Mouse (Mus musculus) hindbrain, embryonic 14.5 days (tissue): ENCODE results near the gene Pigl. TPM values are rescaled to one million over a fixed set of nuclear protein-coding genes. Genes with fewer than 3 reads are reported as not detected.
"Not testable (repeated sequence)": the region's sequence is repeated elsewhere in the genome, so short reads cannot be mapped to it uniquely, and the experiment has no call there.

Experiments
- ATAC-seq: fragments of 200-750 bp; cut with Nextera tagmentation; 2 replicates; pipeline ENCODE4 v1.8.0; 2017; ENCODE audit warnings: moderate number of reproducible peaks, mild to moderate bottlenecking, moderate TSS enrichment, moderate library complexity; ENCODE audit not compliant: low FRiP score
- DNase-seq: peaks from one replicate; pipeline ENCODE4 v3.0.0-alpha.2; 2015; ENCODE audit warnings: low spot score
- H3K27ac ChIP-seq: fragments of 300-500 bp; sonication (generic); 2 replicates; pipeline ENCODE4 v1.5.1; 2014; ENCODE audit warnings: mild to moderate bottlenecking, moderate library complexity
- H3K27me3 ChIP-seq: fragments of 300-500 bp; sonication (generic); 2 replicates; pipeline ENCODE4 v1.6.1; 2014; ENCODE audit warnings: mild to moderate bottlenecking, low read length, mixed read lengths; ENCODE audit not compliant: control insufficient read depth, insufficient read depth
- H3K36me3 ChIP-seq: fragments of 300-500 bp; sonication (generic); replicated peaks from 2 replicates; pipeline ENCODE4 v1.6.1; 2014; ENCODE audit not compliant: control insufficient read depth, insufficient read depth
- H3K4me1 ChIP-seq: fragments of 300-500 bp; sonication (generic); replicated peaks from 2 replicates; pipeline ENCODE4 v1.6.1; 2014; ENCODE audit warnings: antibody characterized with exemption, low read length, mixed read lengths; ENCODE audit not compliant: control insufficient read depth, insufficient read depth
- H3K4me2 ChIP-seq: fragments of 300-500 bp; sonication (generic); replicated peaks from 2 replicates; pipeline ENCODE4 v1.6.1; 2014; ENCODE audit warnings: mild to moderate bottlenecking, moderate library complexity
- H3K4me3 ChIP-seq: fragments of 300-500 bp; sonication (generic); replicated peaks from 2 replicates; pipeline ENCODE4 v1.5.1; 2014; ENCODE audit warnings: mild to moderate bottlenecking, low read length
- H3K9ac ChIP-seq: fragments of 300-500 bp; sonication (generic); 2 replicates; pipeline ENCODE4 v1.6.1; 2014
- H3K9me3 ChIP-seq: fragments of 300-500 bp; sonication (generic); 2 replicates; pipeline ENCODE4 v1.6.1; 2016; ENCODE audit warnings: low read length; ENCODE audit not compliant: control insufficient read depth
- WGBS: fragments of 180-500 bp; shearing (Covaris S2); extraction: QIAGEN DNeasy Blood & Tissue Kit; methylation state at CpG from one replicate; pipeline ENCODE4 v1.1.7; 2014; 5-methylcytosine and 5-hydroxymethylcytosine counted together
- polyA plus RNA-seq: library from polyadenylated mRNA; unstranded; fragments of >200 nt; fragmentation: Nextera tagmentation; extraction: Ambion mirVana; gene quantifications from 2 replicates; pipeline ENCODE4 v1.2.1, GENCODE M21; 2014

Pigl gene
- polyA plus RNA-seq, 1 experiment from 2014 or later: 10.4 TPM

DNA sequence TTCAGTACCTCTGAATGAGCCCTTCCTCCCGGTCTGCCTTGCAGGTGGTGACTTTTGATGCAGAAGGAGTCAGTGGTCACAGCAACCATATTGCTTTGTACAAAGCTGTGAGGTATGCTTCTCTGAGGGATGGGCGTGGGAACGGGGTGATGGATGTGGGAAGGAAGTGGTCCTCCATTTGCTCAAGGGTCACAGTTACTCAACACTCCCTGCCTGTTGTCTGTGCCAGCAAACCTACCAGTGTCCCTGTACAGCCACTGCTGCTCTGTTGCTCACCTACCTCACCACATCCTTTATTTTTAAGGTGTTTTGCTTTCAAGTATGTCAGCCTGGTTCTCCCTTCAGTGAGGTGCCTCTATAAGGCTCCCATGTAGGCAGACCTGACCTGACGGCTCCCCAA, 49.4 kb downstream of the Pigl start:
- Histone ChIP-seq H3K4me2 (no peak overlapping the region), H3K36me3 (no peaks in the 10 kb centered on the region), H3K9me3 (no peaks in the 10 kb centered on the region), H3K27ac (no peak overlapping the region), H3K9ac (no peak overlapping the region), H3K27me3 (no peaks in the 10 kb centered on the region), H3K4me3 (no peak overlapping the region), H3K4me1 (no peaks in the 10 kb centered on the region)
- no peak for ATAC-seq
- 84% methylated on average over 4 of the region's 4 CpGs for WGBS
- DNase-seq: no peak

DNA sequence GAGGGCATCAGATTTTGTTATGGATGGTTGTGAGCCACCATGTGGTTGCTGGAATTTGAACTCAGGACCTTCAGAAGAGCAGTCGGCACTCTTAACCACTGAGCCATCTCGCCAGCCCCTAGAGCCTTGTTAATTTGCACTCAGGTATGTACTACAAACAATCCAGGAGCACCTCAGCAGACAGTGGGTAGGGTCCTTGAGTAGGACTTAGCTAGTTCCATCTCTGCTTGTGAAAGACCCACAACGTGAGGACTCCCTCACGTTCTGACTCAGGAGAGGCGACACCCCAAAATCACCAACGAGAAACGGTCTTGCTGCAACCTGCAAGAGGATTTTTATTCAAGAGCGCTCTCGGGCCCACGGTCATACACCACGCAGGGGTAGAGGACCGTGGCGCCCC, 50.1 kb downstream of the Pigl start:
- not testable (repeated sequence) for H3K9me3 ChIP-seq, H3K27ac ChIP-seq, ATAC-seq, H3K9ac ChIP-seq, H3K27me3 ChIP-seq, H3K36me3 ChIP-seq, H3K4me1 ChIP-seq, H3K4me3 ChIP-seq, DNase-seq, H3K4me2 ChIP-seq
- 98% methylated on average over 13 of the region's 13 CpGs for WGBS

DNA sequence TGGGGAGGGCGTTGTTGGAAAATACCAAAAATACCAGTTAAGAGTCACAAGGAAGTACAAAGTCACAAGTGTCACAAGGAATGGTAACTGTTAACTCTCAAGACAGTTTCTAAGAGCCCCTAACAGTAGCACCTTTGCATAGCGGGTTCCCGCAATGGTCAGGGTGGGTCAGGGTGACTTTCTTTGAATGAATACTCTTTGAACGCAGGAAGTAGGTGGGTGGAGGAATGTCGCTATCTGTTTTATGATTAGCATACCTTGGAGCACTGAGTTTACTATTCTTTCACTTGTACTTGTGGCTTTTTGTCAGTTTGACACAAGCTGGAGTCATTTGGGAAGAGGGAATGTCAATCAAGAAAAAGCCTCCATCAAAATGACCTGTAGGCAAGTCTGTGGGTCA, 50.6 kb downstream of the Pigl start:
- 95% methylated on average over 5 of the region's 5 CpGs for WGBS
- not testable (repeated sequence) for DNase-seq, H3K4me2 ChIP-seq, H3K9me3 ChIP-seq, H3K9ac ChIP-seq, H3K36me3 ChIP-seq, H3K4me3 ChIP-seq, ATAC-seq, H3K4me1 ChIP-seq, H3K27me3 ChIP-seq, H3K27ac ChIP-seq

DNA sequence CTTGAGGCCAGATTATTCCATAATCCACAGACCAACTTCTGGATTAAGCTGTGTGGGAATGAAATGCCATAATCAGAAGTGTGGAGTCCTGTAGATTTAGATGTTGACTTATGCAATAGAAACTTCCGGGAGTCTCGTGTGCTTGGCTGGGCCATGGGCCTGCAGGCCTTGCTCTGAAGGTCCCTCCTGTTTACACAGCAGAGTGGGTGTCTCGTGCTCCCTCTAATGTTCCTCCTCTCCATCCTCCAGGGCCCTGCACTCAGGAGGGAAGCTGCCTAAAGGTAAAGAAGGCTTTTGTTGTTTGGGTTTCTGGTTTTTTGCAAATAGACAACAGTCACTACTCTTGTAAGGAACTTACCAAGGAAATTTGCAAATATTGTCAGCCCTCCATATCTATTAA, 51.3 kb downstream of the Pigl start:
- no peaks in the 10 kb centered on the region for H3K4me1 ChIP-seq
- no peaks in the 10 kb centered on the region for H3K36me3 ChIP-seq
- H3K9me3 ChIP-seq: no peaks in the 10 kb centered on the region
- H3K4me2 ChIP-seq: no peak overlapping the region
- no peak overlapping the region for H3K27ac ChIP-seq
- no peaks in the 10 kb centered on the region for H3K27me3 ChIP-seq
- ATAC-seq (no peak), DNase-seq (no peak)
- H3K4me3 ChIP-seq: no peak overlapping the region
- WGBS: 87% methylated on average over 3 of the region's 3 CpGs
- no peak overlapping the region for H3K9ac ChIP-seq

DNA sequence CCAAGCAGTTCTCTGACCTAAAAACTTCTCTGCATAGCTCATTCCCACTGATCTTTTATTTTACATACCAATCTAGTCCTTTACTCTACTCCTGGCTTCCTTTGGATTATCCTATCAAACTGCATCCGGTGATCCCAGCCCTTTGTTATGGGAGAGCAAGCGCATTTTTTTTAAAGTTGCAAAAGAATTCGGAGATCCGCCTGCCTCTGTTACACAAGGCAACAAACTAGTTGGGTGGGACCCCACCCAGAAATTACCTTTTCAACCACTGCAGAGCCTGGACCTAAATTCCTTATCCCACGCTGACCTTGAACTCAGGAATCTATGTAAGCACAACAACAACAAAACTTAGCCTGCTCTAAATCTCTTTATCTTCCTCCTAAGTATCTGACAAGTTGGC, 52.7 kb downstream of the Pigl start:
- Histone ChIP-seq H3K4me1 (no peaks in the 10 kb centered on the region), H3K9ac (no peak overlapping the region), H3K4me2 (no peak overlapping the region), H3K27me3 (no peaks in the 10 kb centered on the region), H3K27ac (no peak overlapping the region), H3K9me3 (no peaks in the 10 kb centered on the region), H3K36me3 (no peaks in the 10 kb centered on the region), H3K4me3 (no peak overlapping the region)
- WGBS: 84% methylated on average over 5 of the region's 5 CpGs
- no peak for ATAC-seq
- DNase-seq: no peak

DNA sequence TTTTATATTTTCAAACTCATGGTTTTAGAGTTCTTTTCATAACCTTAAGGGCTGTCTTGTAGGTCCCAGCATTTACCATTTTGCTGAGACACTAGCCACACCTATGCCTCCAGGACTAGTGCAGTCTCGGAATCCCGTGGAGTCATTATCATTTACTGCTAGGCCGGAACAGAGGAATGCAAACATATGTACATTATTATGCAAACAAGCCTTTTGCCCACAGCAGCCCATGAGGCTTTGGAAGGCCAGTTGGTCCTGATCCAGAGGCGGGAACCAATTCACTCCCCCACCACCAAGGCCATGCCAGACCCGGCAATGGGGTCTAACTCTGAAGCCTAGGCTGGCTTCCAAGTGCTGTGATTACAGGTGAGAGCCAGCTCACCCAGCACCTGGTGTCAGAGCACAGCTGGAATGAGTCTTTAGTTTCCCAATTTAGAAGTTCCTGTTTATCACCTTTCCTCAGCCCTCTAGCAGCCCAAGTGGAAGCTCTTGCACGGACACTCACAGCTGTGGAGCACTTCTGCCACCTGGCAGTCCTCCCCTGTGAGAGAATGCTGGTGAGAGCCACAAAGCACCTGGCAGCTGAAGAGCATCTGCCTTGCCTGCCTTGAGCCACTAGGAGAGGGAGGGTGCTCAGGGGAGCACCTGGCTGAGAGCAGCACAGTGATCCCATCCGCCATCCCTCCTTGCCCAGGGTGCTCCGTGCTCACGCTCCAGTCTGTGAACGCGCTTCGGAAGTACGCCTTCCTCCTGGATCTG, 53.4 kb downstream of the Pigl start:
- no peak overlapping the region for H3K4me3 ChIP-seq
- H3K9ac ChIP-seq: no peak overlapping the region
- ATAC-seq (no peak), DNase-seq (no peak)
- no peaks in the 10 kb centered on the region for H3K36me3 ChIP-seq
- WGBS: 69% methylated on average over 13 of the region's 13 CpGs
- H3K4me2 ChIP-seq: no peak overlapping the region
- H3K27me3 ChIP-seq: no peaks in the 10 kb centered on the region
- no peaks in the 10 kb centered on the region for H3K9me3 ChIP-seq
- H3K4me1 ChIP-seq: no peaks in the 10 kb centered on the region
- no peak overlapping the region for H3K27ac ChIP-seq

DNA sequence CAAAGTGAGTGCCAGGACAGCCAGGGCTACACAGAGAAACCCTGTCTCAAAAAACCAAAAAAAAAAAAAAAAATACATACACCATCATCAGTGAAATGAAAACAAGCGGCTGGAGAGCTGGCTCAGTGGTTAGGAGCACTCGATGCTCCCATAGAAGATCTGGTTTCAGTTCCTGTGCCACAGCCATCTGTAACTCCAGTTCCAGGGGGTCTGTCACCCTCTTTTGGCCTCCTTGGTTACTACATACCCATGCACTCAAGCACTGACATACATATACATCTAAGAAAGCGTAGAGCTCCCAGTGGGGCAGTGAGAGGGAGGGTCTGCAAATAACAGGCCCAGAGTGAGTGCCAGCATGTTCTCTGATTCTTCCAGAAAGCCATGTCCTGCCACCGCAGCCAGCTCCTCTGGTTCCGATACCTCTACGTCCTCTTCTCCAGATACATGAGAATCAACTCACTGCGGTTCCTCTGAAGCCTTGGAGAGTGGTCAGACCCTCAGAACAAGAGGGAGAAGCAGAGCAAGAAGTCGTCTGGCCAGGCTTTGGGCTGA, 54.3 kb downstream of the Pigl start:
- H3K27ac ChIP-seq: no peak overlapping the region
- no peaks in the 10 kb centered on the region for H3K9me3 ChIP-seq
- H3K4me3 ChIP-seq: no peak overlapping the region
- H3K4me2 ChIP-seq: no peak overlapping the region
- DNase-seq (no peak), ATAC-seq (no peak)
- H3K36me3 ChIP-seq: no peaks in the 10 kb centered on the region
- H3K27me3 ChIP-seq: no peaks in the 10 kb centered on the region
- H3K4me1 ChIP-seq: no peaks in the 10 kb centered on the region
- H3K9ac ChIP-seq: no peak overlapping the region
- WGBS: 92% methylated on average over 8 of the region's 8 CpGs

DNA sequence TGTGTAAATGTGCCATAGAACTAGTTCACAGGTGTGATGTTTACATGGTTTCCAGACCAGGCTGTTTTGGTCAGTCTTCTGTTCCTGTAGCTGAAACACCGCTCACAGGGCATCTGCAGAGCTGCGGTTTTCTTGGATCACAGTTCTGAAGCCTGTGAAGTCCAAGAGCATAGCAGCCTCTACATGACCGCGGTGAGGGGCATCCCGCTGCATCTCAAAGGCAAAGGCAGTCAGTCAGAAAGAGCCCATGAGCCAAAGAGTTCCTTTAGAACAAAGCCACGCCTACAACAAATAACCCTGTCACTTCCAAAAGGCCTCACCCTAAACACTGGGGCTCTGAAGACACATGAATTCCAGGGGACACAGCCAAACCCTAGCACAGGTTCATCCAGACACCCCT, 55.1 kb downstream of the Pigl start:
- no peak overlapping the region for H3K9ac ChIP-seq
- WGBS: 81% methylated on average over 6 of the region's 6 CpGs
- H3K4me3 ChIP-seq: no peak overlapping the region
- no peaks in the 10 kb centered on the region for H3K9me3 ChIP-seq
- H3K36me3 ChIP-seq: no peaks in the 10 kb centered on the region
- no peaks in the 10 kb centered on the region for H3K4me1 ChIP-seq
- no peak overlapping the region for H3K27ac ChIP-seq
- no peak for DNase-seq
- ATAC-seq: no peak
- H3K27me3 ChIP-seq: no peaks in the 10 kb centered on the region
- H3K4me2 ChIP-seq: no peak overlapping the region

DNA sequence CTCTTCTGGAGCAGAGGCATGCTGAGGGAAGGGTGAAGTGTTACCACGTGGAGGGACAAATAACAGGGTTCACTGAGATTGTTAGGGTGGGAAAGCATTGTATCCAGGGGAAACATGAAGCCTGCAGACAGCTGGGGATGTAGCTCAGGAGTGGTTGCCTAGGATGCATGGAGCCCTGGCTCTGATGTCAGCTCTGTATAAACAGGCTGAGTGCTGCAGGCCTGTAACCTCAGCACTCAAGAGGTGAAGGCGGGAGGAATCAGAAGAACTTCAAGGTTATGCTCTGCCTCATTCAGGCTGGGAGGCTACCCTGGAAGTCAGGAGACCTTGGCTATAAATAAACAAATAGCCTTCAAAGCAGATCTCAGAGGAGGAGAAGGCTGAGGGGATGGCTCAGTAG, 60.7 kb downstream of the Pigl start:
- DNase-seq: no peak
- no peak overlapping the region for H3K4me3 ChIP-seq
- no peaks in the 10 kb centered on the region for H3K9me3 ChIP-seq
- H3K9ac ChIP-seq: no peak overlapping the region
- H3K36me3 ChIP-seq: peaks cover 2% of the 10 kb centered on the region
- no peaks in the 10 kb centered on the region for H3K27me3 ChIP-seq
- no peaks in the 10 kb centered on the region for H3K4me1 ChIP-seq
- no peak overlapping the region for H3K4me2 ChIP-seq
- ATAC-seq: no peak
- H3K27ac ChIP-seq: no peak overlapping the region
- WGBS: 25% methylated on average over 2 of the region's 2 CpGs

DNA sequence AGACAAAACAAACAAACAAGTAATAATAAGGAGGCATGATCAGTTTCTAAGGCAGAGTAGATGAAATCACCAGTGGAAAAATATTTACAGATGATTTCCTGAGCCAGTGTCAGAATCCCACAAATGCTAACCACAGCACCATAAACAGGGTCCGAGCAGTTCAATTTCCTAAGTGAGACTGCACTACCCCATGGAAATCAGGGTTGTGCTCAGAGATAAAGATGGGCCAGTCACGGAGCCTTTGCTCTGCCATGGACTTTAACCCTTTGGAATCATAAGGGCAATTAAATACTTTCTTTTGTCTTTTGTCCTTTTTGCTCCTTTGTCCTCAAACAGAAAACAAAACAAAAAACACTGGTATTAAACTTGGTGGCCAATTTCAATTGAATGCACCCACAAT, 64.0 kb downstream of the Pigl start:
- DNase-seq (no peak), ATAC-seq (no peak)
- H3K27ac ChIP-seq: no peak overlapping the region
- no peaks in the 10 kb centered on the region for H3K27me3 ChIP-seq
- H3K4me3 ChIP-seq: no peak overlapping the region
- no peaks in the 10 kb centered on the region for H3K9me3 ChIP-seq
- WGBS: 72% methylated on average over 2 of the region's 2 CpGs
- H3K4me1 ChIP-seq: no peaks in the 10 kb centered on the region
- no peak overlapping the region for H3K9ac ChIP-seq
- H3K36me3 ChIP-seq: peaks cover 29% of the 10 kb centered on the region
- H3K4me2 ChIP-seq: no peak overlapping the region
